Mouse (Mus musculus) G1E (cell line): ENCODE measurements around the gene Kcnn4. TPM values are rescaled to one million over a fixed set of nuclear protein-coding genes. Genes with fewer than 3 reads are reported as not detected.

Experiments
- ATAC-seq: 2 replicates; pipeline ENCODE4 v1.8.0; 2016; ENCODE audit warnings: mild to moderate bottlenecking; ENCODE audit not compliant: insufficient number of reproducible peaks, poor library complexity, low FRiP score, severe bottlenecking; ENCODE audit errors: extremely low read depth
- DNase-seq: peaks from one replicate; pipeline ENCODE4 v3.0.0; 2012; ENCODE audit warnings: low spot score
- H3K27me3 ChIP-seq: 2 replicates; pipeline ENCODE4 v1.6.1; 2012; ENCODE audit warnings: mild to moderate bottlenecking, low read length, inconsistent platforms; ENCODE audit not compliant: insufficient read depth
- H3K36me3 ChIP-seq: replicated peaks from 2 replicates; pipeline ENCODE3; 2012; ENCODE audit warnings: mild to moderate bottlenecking, inconsistent platforms
- H3K4me1 ChIP-seq: 2 replicates; pipeline ENCODE4 v1.6.1; 2012; ENCODE audit warnings: low read depth, low read length, inconsistent platforms, mixed read lengths; ENCODE audit not compliant: insufficient read depth
- H3K4me3 ChIP-seq: 2 replicates; pipeline ENCODE4 v1.5.1; 2012; ENCODE audit warnings: low read depth, mild to moderate bottlenecking, inconsistent platforms, low read length, moderate library complexity, mixed read lengths
- H3K9me3 ChIP-seq: replicated peaks from 2 replicates; pipeline ENCODE4 v1.6.1; 2012; ENCODE audit warnings: inconsistent platforms
- CTCF ChIP-seq: IDR thresholded peaks from 2 replicates; pipeline ENCODE4 v1.5.1; 2012; ENCODE audit warnings: low read depth, low read length, inconsistent platforms, mixed read lengths
- GATA1 ChIP-seq: IDR thresholded peaks from 2 replicates; pipeline ENCODE4 v1.6.1; 2012; ENCODE audit warnings: borderline replicate concordance, low read length, inconsistent platforms, mixed read lengths
- GATA2 ChIP-seq: IDR thresholded peaks from 2 replicates; pipeline ENCODE4 v1.6.1; 2012; ENCODE audit warnings: low read depth, low read length, inconsistent platforms, borderline replicate concordance
- POLR2AphosphoS5 ChIP-seq: IDR thresholded peaks from 2 replicates; pipeline ENCODE4 v1.6.1; 2012; ENCODE audit warnings: low read depth, low read length, inconsistent platforms; ENCODE audit not compliant: insufficient replicate concordance
- TAL1 ChIP-seq: conservative IDR thresholded peaks from 2 replicates; pipeline ENCODE4 v1.6.1; 2012; ENCODE audit warnings: low read depth, low read length, inconsistent platforms, mixed read lengths
- polyA plus RNA-seq: library from polyadenylated mRNA; stranded (reverse); fragments of >175 nt; gene quantifications from 2 replicates; pipeline ENCODE4 v1.2.3, GENCODE M21; 2012
- total RNA-seq, 2 experiments: library from RNA; stranded (forward) in 1 of 2; stranded (reverse) in 1 of 2; fragments of 200-1000 nt in 1 of 2; fragments of >200 nt in 1 of 2; fragmentation: Nextera tagmentation in 1 of 2; gene quantifications; 2 replicates each; pipeline ENCODE4 v1.2.3; 2014 to 2017

The Kcnn4 gene
- total and polyA plus RNA-seq, 3 experiments, result 20.4 to 70.4 (median 40.3) TPM

GRCm38 (mm10) chr7:24428725-24429124 lies 58.7 kb downstream of the Kcnn4 start:
- Histone ChIP-seq H3K4me3 (no peak overlapping the region), H3K9me3 (peaks cover 9% of the 10 kb centered on the region; the same call in 1 of the 2 replicates), H3K27me3 (peaks cover 12% of the 10 kb centered on the region), H3K36me3 (peaks cover 11% of the 10 kb centered on the region), H3K4me1 (no peaks in the 10 kb centered on the region)
- TF ChIP-seq POLR2AphosphoS5 (no peak), CTCF (no peak), GATA1 (no peak), GATA2 (no peak)
- ATAC-seq (no peak), DNase-seq (no peak)

- Histone ChIP-seq H3K9me3 (peaks cover 9% of the 10 kb centered on the region; the same call in 1 of the 2 replicates), H3K27me3 (peaks cover 12% of the 10 kb centered on the region), H3K4me3 (no peak overlapping the region), H3K36me3 (peaks cover 3% of the 10 kb centered on the region), H3K4me1 (no peaks in the 10 kb centered on the region)
- no peak for TF ChIP-seq TAL1
- no peak for TF ChIP-seq GATA2
- TF ChIP-seq CTCF, result no peak
- no peak for TF ChIP-seq GATA1
- TF ChIP-seq POLR2AphosphoS5, result no peak
- no peak for ATAC-seq
- DNase-seq, result no peak
Observed at GRCm38 (mm10) chr7:24429413-24430112, 59.5 kb downstream of the Kcnn4 start.

- ATAC-seq, result no peak
- no peaks in the 10 kb centered on the region for H3K4me1 ChIP-seq
- H3K36me3 ChIP-seq, result no peaks in the 10 kb centered on the region
- H3K27me3 ChIP-seq, result peaks cover 12% of the 10 kb centered on the region
- TF ChIP-seq GATA2, result no peak
- no peak for TF ChIP-seq GATA1
- no peak for TF ChIP-seq POLR2AphosphoS5
- TF ChIP-seq TAL1, result no peak
- TF ChIP-seq CTCF, result no peak
- H3K9me3 ChIP-seq, result peaks cover 9% of the 10 kb centered on the region; the same call in 1 of the 2 replicates
- DNase-seq, result no peak
- no peak overlapping the region for H3K4me3 ChIP-seq
Observed at GRCm38 (mm10) chr7:24430551-24431345, 60.7 kb downstream of the Kcnn4 start.

- Histone ChIP-seq H3K27me3 (peaks cover 15% of the 10 kb centered on the region), H3K4me1 (no peaks in the 10 kb centered on the region), H3K36me3 (no peaks in the 10 kb centered on the region), H3K9me3 (peaks cover 9% of the 10 kb centered on the region; the same call in 1 of the 2 replicates), H3K4me3 (no peak overlapping the region)
- no peak for TF ChIP-seq GATA2
- no peak for TF ChIP-seq TAL1
- TF ChIP-seq CTCF, result no peak
- no peak for TF ChIP-seq GATA1
- TF ChIP-seq POLR2AphosphoS5, result no peak
- ATAC-seq (no peak), DNase-seq (no peak)
Observed at GRCm38 (mm10) chr7:24431713-24432112, 61.6 kb downstream of the Kcnn4 start.

- no peak overlapping the region for H3K4me3 ChIP-seq
- peaks cover 9% of the 10 kb centered on the region; the same call in 1 of the 2 replicates for H3K9me3 ChIP-seq
- TF ChIP-seq GATA1 (no peak), GATA2 (no peak), TAL1 (no peak), POLR2AphosphoS5 (no peak), CTCF (no peak)
- H3K36me3 ChIP-seq, result no peaks in the 10 kb centered on the region
- peaks cover 10% of the 10 kb centered on the region for H3K4me1 ChIP-seq
- no peak for DNase-seq
- ATAC-seq, result no peak
- H3K27me3 ChIP-seq, result peaks cover 19% of the 10 kb centered on the region
Observed at GRCm38 (mm10) chr7:24435305-24435704, 65.2 kb downstream of the Kcnn4 start.

Other genes starting within 250 kb of the Kcnn4 start
Only the 20 nearest of the 22 such genes appear.
- not detected in 2 replicates for gene Zfp114, start 195.2 kb upstream of the Kcnn4 start, total RNA-seq (2014; fragmentation: Nextera tagmentation)
- 0.05 TPM in 1 of 2 replicates, not detected in the other for gene Zfp114, start 195.2 kb upstream of the Kcnn4 start, total RNA-seq (2017)
- gene Zfp114, start 195.2 kb upstream of the Kcnn4 start, polyA plus RNA-seq, result not detected in 2 replicates
- 0.63 and 1.4 TPM in 2 replicates for gene Zfp111, start 158.8 kb upstream of the Kcnn4 start, total RNA-seq (2014; fragmentation: Nextera tagmentation)
- 0.46 and 0.82 TPM in 2 replicates for gene Zfp111, start 158.8 kb upstream of the Kcnn4 start, total RNA-seq (2017)
- gene Zfp111, start 158.8 kb upstream of the Kcnn4 start, polyA plus RNA-seq, result 0.24 and 0.32 TPM in 2 replicates
- 1.7 and 3.1 TPM in 2 replicates for gene Zfp109, start 132.7 kb upstream of the Kcnn4 start, total RNA-seq (2014; fragmentation: Nextera tagmentation)
- gene Zfp109, start 132.7 kb upstream of the Kcnn4 start, total RNA-seq (2017), result 0.81 and 1.3 TPM in 2 replicates
- gene Zfp109, start 132.7 kb upstream of the Kcnn4 start, polyA plus RNA-seq, result 0.24 and 0.25 TPM in 2 replicates
- gene Zfp108, start 115.5 kb upstream of the Kcnn4 start, total RNA-seq (2014; fragmentation: Nextera tagmentation), result 0.30 TPM in 1 of 2 replicates, not detected in the other
- 0.17 and 0.22 TPM in 2 replicates for gene Zfp108, start 115.5 kb upstream of the Kcnn4 start, total RNA-seq (2017)
- not detected in 2 replicates for gene Zfp108, start 115.5 kb upstream of the Kcnn4 start, polyA plus RNA-seq
- gene Zfp93, start 99.8 kb upstream of the Kcnn4 start, total RNA-seq (2014; fragmentation: Nextera tagmentation), result 1.9 and 2.4 TPM in 2 replicates
- 2.3 and 2.4 TPM in 2 replicates for gene Zfp93, start 99.8 kb upstream of the Kcnn4 start, total RNA-seq (2017)
- 0.36 and 0.79 TPM in 2 replicates for gene Zfp93, start 99.8 kb upstream of the Kcnn4 start, polyA plus RNA-seq
- gene Zfp61, start 69.0 kb upstream of the Kcnn4 start, total RNA-seq (2014; fragmentation: Nextera tagmentation), result 14.7 and 19.0 TPM in 2 replicates
- 21.5 and 23.2 TPM in 2 replicates for gene Zfp61, start 69.0 kb upstream of the Kcnn4 start, total RNA-seq (2017)
- 3.9 and 5.0 TPM in 2 replicates for gene Zfp61, start 69.0 kb upstream of the Kcnn4 start, polyA plus RNA-seq
- gene Zfp94, start 53.6 kb upstream of the Kcnn4 start, total RNA-seq (2014; fragmentation: Nextera tagmentation), result 8.9 and 12.5 TPM in 2 replicates
- gene Zfp94, start 53.6 kb upstream of the Kcnn4 start, total RNA-seq (2017), result 5.4 and 6.0 TPM in 2 replicates
- gene Zfp94, start 53.6 kb upstream of the Kcnn4 start, polyA plus RNA-seq, result 3.1 and 3.5 TPM in 2 replicates
- gene Tescl, start 36.3 kb upstream of the Kcnn4 start, total RNA-seq (2014; fragmentation: Nextera tagmentation), result not detected in 2 replicates
- not detected in 2 replicates for gene Tescl, start 36.3 kb upstream of the Kcnn4 start, total RNA-seq (2017)
- gene Tescl, start 36.3 kb upstream of the Kcnn4 start, polyA plus RNA-seq, result not detected in 2 replicates
- not detected in 2 replicates for gene Lypd5, start 21.1 kb upstream of the Kcnn4 start, total RNA-seq (2014; fragmentation: Nextera tagmentation)
- not detected in 2 replicates for gene Lypd5, start 21.1 kb upstream of the Kcnn4 start, total RNA-seq (2017)
- gene Lypd5, start 21.1 kb upstream of the Kcnn4 start, polyA plus RNA-seq, result not detected in 2 replicates
- gene Smg9, start 29.4 kb downstream of the Kcnn4 start, total RNA-seq (2014; fragmentation: Nextera tagmentation), result 21.7 and 77.3 TPM in 2 replicates
- gene Smg9, start 29.4 kb downstream of the Kcnn4 start, total RNA-seq (2017), result 16.1 and 19.1 TPM in 2 replicates
- 61.5 and 67.4 TPM in 2 replicates for gene Smg9, start 29.4 kb downstream of the Kcnn4 start, polyA plus RNA-seq
- 2.0 TPM in 1 of 2 replicates, not detected in the other for gene Irgc1, start 82.0 kb downstream of the Kcnn4 start, total RNA-seq (2014; fragmentation: Nextera tagmentation)
- 0.33 TPM in 1 of 2 replicates, not detected in the other for gene Irgc1, start 82.0 kb downstream of the Kcnn4 start, total RNA-seq (2017)
- 0.06 and 0.09 TPM in 2 replicates for gene Irgc1, start 82.0 kb downstream of the Kcnn4 start, polyA plus RNA-seq
- not detected in 2 replicates for gene Plaur, start 92.2 kb downstream of the Kcnn4 start, total RNA-seq (2014; fragmentation: Nextera tagmentation)
- gene Plaur, start 92.2 kb downstream of the Kcnn4 start, total RNA-seq (2017), result 0.11 and 0.17 TPM in 2 replicates
- gene Plaur, start 92.2 kb downstream of the Kcnn4 start, polyA plus RNA-seq, result 0.11 and 0.17 TPM in 2 replicates
- not detected in 2 replicates for gene Cadm4, start 111.8 kb downstream of the Kcnn4 start, total RNA-seq (2014; fragmentation: Nextera tagmentation)
- gene Cadm4, start 111.8 kb downstream of the Kcnn4 start, total RNA-seq (2017), result 0.06 TPM in 1 of 2 replicates, not detected in the other
- 0.02 and 0.16 TPM in 2 replicates for gene Cadm4, start 111.8 kb downstream of the Kcnn4 start, polyA plus RNA-seq
- gene Zfp428, start 136.7 kb downstream of the Kcnn4 start, total RNA-seq (2014; fragmentation: Nextera tagmentation), result 1.7 and 2.6 TPM in 2 replicates
- gene Zfp428, start 136.7 kb downstream of the Kcnn4 start, total RNA-seq (2017), result 3.8 and 4.4 TPM in 2 replicates
- gene Zfp428, start 136.7 kb downstream of the Kcnn4 start, polyA plus RNA-seq, result 39.9 and 53.3 TPM in 2 replicates
- not detected in 2 replicates for gene AC161166.1, start 142.2 kb downstream of the Kcnn4 start, total RNA-seq (2014; fragmentation: Nextera tagmentation)
- gene AC161166.1, start 142.2 kb downstream of the Kcnn4 start, total RNA-seq (2017), result 0.22 TPM in 1 of 2 replicates, not detected in the other
- gene AC161166.1, start 142.2 kb downstream of the Kcnn4 start, polyA plus RNA-seq, result not detected in 2 replicates
- 5.5 and 6.2 TPM in 2 replicates for gene Irgq, start 160.4 kb downstream of the Kcnn4 start, total RNA-seq (2014; fragmentation: Nextera tagmentation)
- gene Irgq, start 160.4 kb downstream of the Kcnn4 start, total RNA-seq (2017), result 4.0 and 4.6 TPM in 2 replicates
- gene Irgq, start 160.4 kb downstream of the Kcnn4 start, polyA plus RNA-seq, result 3.6 and 3.9 TPM in 2 replicates
- not detected in 2 replicates for gene Pinlyp, start 175.9 kb downstream of the Kcnn4 start, total RNA-seq (2014; fragmentation: Nextera tagmentation)
- not detected in 2 replicates for gene Pinlyp, start 175.9 kb downstream of the Kcnn4 start, total RNA-seq (2017)
- not detected in 2 replicates for gene Pinlyp, start 175.9 kb downstream of the Kcnn4 start, polyA plus RNA-seq
- gene Xrcc1, start 176.0 kb downstream of the Kcnn4 start, total RNA-seq (2014; fragmentation: Nextera tagmentation), result 52.7 and 69.8 TPM in 2 replicates
- 79.2 and 85.9 TPM in 2 replicates for gene Xrcc1, start 176.0 kb downstream of the Kcnn4 start, total RNA-seq (2017)
- 211 and 326 TPM in 2 replicates for gene Xrcc1, start 176.0 kb downstream of the Kcnn4 start, polyA plus RNA-seq
- gene Ethe1, start 217.3 kb downstream of the Kcnn4 start, total RNA-seq (2014; fragmentation: Nextera tagmentation), result 9.1 and 12.0 TPM in 2 replicates
- 4.8 and 8.6 TPM in 2 replicates for gene Ethe1, start 217.3 kb downstream of the Kcnn4 start, total RNA-seq (2017)
- 11.0 and 12.0 TPM in 2 replicates for gene Ethe1, start 217.3 kb downstream of the Kcnn4 start, polyA plus RNA-seq
- not detected in 2 replicates for gene Zfp575, start 217.4 kb downstream of the Kcnn4 start, total RNA-seq (2014; fragmentation: Nextera tagmentation)
- gene Zfp575, start 217.4 kb downstream of the Kcnn4 start, total RNA-seq (2017), result 0.05 TPM in 1 of 2 replicates, not detected in the other
- gene Zfp575, start 217.4 kb downstream of the Kcnn4 start, polyA plus RNA-seq, result not detected in 2 replicates